Mouse (Mus musculus) heart, postnatal 10 days (tissue): ENCODE results near the gene Kat8. TPM values are rescaled to one million over a fixed set of nuclear protein-coding genes. Genes with fewer than 3 reads are reported as not detected.
A peak's percentile ranks its signal among the peaks of the same experiment; 100 is the strongest.

Experiments used
- DNase-seq, 2 experiments: peaks; one replicate each; pipeline ENCODE4 v3.0.0; 2021
- intact Hi-C: fragments of 180-260 bp; cut with DNase I; formaldehyde crosslinking; loops from one replicate; pipeline ENCODE4 v1.15.1; 2025
- total RNA-seq, 2 experiments: library from RNA; stranded (reverse); gene quantifications; 2 replicates each; pipeline ENCODE4 v1.2.3; 2021

Kat8 gene
- total RNA-seq = 10 to 100 TPM; 12.7 to 14.6 TPM

- intact Hi-C loops = no loop called here
- peak; percentile 91 to 95 for DNase-seq
Measured at GRCm38 (mm10) chr7:127912190-127912871, at the start of gene Kat8. TSS of gene Kat8 (plus strand) at chr7:127912516.

GRCm38 (mm10) chr7:127866434-127866833 lies 45.9 kb upstream of the Kat8 start:
- no peak for DNase-seq
- intact Hi-C loops = no loop called here

- no peak for DNase-seq
- intact Hi-C loops = no loop called here
Measured at GRCm38 (mm10) chr7:127867641-127868040, 44.7 kb upstream of the Kat8 start.

GRCm38 (mm10) chr7:127869149-127869810 lies 43.0 kb upstream of the Kat8 start:
- intact Hi-C loops = no loop called here

GRCm38 (mm10) chr7:127870136-127870821 lies 42.0 kb upstream of the Kat8 start:
- no peak for DNase-seq
- intact Hi-C loops = no loop called here

More at GRCm38 (mm10) chr7:127869149-127869810, 43.0 kb upstream of the Kat8 start:
- DNase-seq = peak; percentile 74 to 75

- DNase-seq = no peak
- intact Hi-C loops = loop anchor here (2.0 to 5.0 kb wide), 2 partner anchors 32 to 73 kb away; partner anchors contain the start of gene Hsd3b7
Measured at GRCm38 (mm10) chr7:127874812-127875626, 37.3 kb upstream of the Kat8 start.

- DNase-seq = peak; percentile 96
- intact Hi-C loops = loop anchor here (2.0 to 5.0 kb wide), 2 partner anchors 33 to 73 kb away; partner anchors contain the start of gene Hsd3b7
Measured at GRCm38 (mm10) chr7:127875627-127876001, 36.7 kb upstream of the Kat8 start.

GRCm38 (mm10) chr7:127876041-127876466 lies 36.3 kb upstream of the Kat8 start, which contains the start of gene Zfp646:
TSS of gene Zfp646 (plus strand) at chr7:127876221.
- intact Hi-C loops = loop anchor here (5.0 kb wide), 1 partner anchor 74 kb away; the partner anchor contains the start of gene Hsd3b7
- DNase-seq = peak; percentile 84 to 85

- intact Hi-C loops = loop anchor here (5.0 kb wide), 1 partner anchor 74 kb away; the partner anchor contains the start of gene Hsd3b7
- DNase-seq = peak; percentile 93 to 96
Measured at GRCm38 (mm10) chr7:127876467-127877348, 35.6 kb upstream of the Kat8 start, which contains the start of gene Zfp668. TSS of gene Zfp668 (minus strand) at chr7:127876828.

- no peak for DNase-seq
- intact Hi-C loops = loop anchor here (5.0 kb wide), 1 partner anchor 77 kb away; the partner anchor contains the start of gene Hsd3b7
Measured at GRCm38 (mm10) chr7:127879301-127879700, 33.0 kb upstream of the Kat8 start.

GRCm38 (mm10) chr7:127880431-127880830 lies 31.9 kb upstream of the Kat8 start:
- intact Hi-C loops = no loop called here
- no peak for DNase-seq

GRCm38 (mm10) chr7:127885951-127886350 lies 26.4 kb upstream of the Kat8 start:
- intact Hi-C loops = no loop called here
- peak; percentile 82 for DNase-seq

GRCm38 (mm10) chr7:127886551-127886950 lies 25.8 kb upstream of the Kat8 start:
- intact Hi-C loops = no loop called here
- no peak for DNase-seq

GRCm38 (mm10) chr7:127887191-127887590 lies 25.1 kb upstream of the Kat8 start:
- intact Hi-C loops = no loop called here
- DNase-seq = no peak

- intact Hi-C loops = no loop called here
- no peak for DNase-seq
Measured at GRCm38 (mm10) chr7:127887781-127888180, 24.5 kb upstream of the Kat8 start.

GRCm38 (mm10) chr7:127888821-127889220 lies 23.5 kb upstream of the Kat8 start:
- DNase-seq = no peak
- intact Hi-C loops = no loop called here

GRCm38 (mm10) chr7:127890798-127891197 lies 21.5 kb upstream of the Kat8 start, which contains the start of gene Prss53:
TSS of gene Prss53 (minus strand) at chr7:127890970.
- no peak for DNase-seq
- intact Hi-C loops = no loop called here

- DNase-seq = no peak
- intact Hi-C loops = no loop called here
Measured at GRCm38 (mm10) chr7:127894480-127894879, 17.8 kb upstream of the Kat8 start.

GRCm38 (mm10) chr7:127895442-127895841 lies 16.9 kb upstream of the Kat8 start, which contains the start of the genes Gm21974 and Vkorc1:
TSS of gene Gm21974 (minus strand) at chr7:127895454.
TSS of gene Vkorc1 (minus strand) at chr7:127895617.
- intact Hi-C loops = no loop called here
- peak; percentile 96 to 97 for DNase-seq
